Mouse (Mus musculus): ENCODE data around the gene Moap1.

Moap1 gene

GRCm38 (mm10) chr12:102743589-102744574, at the start of gene Moap1, which contains the start of gene Tmem251:
Gene Moap1, minus strand, starts transcription at chr12:102743661.
Gene Tmem251, plus strand, starts transcription at chr12:102743762.
- peak; percentile 91 to 93 for DNase-seq

DNA sequence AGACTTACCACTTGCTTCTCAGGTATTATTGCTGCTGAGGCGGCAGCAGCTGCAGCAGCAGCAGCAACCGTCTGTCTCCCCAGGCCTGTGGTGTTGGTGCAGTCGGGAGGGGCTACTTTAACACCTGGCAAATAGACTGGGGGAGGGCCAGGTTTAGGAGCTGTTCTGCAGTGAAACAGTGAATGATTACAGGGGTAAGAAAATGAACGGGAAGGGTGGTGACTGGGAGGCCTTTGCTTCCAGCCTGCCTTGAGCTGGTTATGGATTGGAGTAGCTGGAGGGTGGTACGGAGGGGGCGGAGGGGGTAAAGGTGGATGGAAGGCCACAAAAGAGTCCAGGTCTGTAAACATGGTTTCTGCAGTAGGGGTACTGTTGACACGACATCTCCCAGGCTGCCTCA, 44.5 kb upstream of the Moap1 start:
- DNase-seq: no peak

GRCm38 (mm10) chr12:102785593-102785985, 42.1 kb upstream of the Moap1 start:
- DNase-seq: peak in 1 of 2 experiments; percentile 18

DNA sequence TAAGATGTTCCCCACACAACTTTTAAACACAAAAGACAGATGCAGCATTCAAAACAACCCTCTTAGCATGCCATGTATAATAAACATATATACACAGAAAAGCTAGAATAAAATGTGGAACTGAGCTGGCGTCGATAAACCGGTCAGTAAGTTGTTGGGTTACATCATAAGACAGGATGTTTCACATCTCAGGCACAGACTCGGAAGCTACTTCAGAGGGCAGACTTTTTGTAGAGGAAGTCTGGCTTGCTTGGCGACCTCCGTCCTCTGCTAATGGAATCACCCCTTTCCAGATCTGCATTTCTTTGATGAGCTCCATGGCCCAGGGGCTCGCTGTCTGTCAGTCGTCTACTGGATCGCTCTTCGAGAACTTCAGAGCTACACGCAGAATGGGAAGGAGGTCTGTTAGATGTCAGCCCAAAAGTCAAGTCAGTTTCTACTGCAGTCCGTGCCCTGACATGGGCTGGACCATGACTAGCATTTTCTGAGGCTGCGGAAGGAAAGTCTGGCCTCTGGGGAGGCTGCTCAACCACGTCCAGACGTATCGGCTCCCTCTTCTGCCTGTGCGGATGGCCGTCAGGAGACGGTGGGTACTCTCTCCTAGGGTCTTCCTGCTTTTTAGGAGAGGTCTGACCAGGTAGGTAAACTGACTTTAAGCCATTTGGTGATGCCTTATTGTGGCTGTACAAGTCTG, 41.6 kb upstream of the Moap1 start:
- no peak for DNase-seq

DNA sequence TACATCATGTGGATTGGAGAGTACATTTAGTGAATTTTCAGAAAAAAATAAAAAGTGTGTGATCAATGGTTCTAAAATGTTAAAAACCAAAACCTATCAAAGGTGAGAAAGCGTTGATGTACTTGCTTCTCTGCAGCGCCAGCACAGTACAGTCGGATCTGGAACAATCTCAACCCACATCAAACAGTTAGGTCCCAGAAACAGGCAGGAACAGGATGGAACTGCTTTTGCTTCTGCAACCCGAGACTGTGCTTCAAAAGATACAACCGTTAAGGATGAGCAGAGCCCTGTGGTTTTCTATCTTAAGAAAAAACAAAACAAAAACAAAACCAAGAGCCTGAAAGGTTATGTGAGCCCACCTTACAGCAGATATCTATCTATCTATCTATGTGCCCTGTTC, 39.4 kb upstream of the Moap1 start:
- DNase-seq: no peak

GRCm38 (mm10) chr12:102779452-102779851, 36.0 kb upstream of the Moap1 start:
- peak; percentile 24 to 40 for DNase-seq

- DNase-seq: peak; percentile 16 to 56
These were observed 34.7 kb upstream of the Moap1 start for GRCm38 (mm10) chr12:102778151-102778550.

DNA sequence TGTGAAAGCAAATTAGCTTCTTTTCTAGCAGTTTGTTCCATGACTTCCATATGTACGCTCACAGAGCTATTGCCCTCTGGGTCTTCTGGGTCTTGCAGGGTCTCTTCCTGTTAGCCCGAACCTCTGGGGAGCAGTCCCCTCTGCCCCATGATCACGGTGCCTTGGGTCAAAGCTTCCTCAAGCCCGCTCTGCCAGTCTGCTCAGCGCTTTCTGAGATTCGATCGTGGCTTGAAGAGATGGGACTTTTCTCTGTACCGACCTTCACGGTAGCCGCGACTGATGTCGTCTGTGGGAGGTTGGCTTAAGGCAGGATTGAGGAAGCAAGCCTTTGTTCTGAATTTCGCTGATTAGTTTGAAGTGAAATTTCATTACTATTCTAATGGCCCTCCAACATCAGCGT, 32.6 kb upstream of the Moap1 start:
- DNase-seq: no peak

GRCm38 (mm10) chr12:102772676-102773075, 29.2 kb upstream of the Moap1 start:
- DNase-seq: no peak

- no peak for DNase-seq
These were observed 28.1 kb upstream of the Moap1 start for GRCm38 (mm10) chr12:102771601-102772000.

DNA sequence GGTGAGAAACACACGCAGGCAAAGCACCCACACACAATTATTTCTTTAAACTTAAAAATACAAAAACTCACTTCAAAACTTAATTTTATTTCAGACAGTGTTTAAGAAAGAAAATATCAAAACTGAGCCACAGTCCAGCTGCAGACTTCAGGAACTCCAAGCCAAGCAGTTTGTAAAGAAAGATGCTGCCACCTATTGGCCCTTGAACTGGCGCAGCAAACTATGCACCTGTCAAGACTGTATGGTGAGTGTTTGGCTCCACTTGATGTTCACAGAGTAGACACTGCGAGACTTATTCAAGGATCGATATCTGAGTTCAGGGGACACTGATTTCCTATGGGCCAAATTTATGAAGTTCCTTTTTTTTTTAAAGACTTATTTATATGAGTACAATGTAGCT, 25.5 kb upstream of the Moap1 start:
- DNase-seq: no peak

GRCm38 (mm10) chr12:102763696-102764095, 20.2 kb upstream of the Moap1 start:
- DNase-seq: no peak

GRCm38 (mm10) chr12:102761668-102762067, 18.2 kb upstream of the Moap1 start:
- DNase-seq: no peak

GRCm38 (mm10) chr12:102758936-102759335, 15.5 kb upstream of the Moap1 start:
- DNase-seq: no peak

DNA sequence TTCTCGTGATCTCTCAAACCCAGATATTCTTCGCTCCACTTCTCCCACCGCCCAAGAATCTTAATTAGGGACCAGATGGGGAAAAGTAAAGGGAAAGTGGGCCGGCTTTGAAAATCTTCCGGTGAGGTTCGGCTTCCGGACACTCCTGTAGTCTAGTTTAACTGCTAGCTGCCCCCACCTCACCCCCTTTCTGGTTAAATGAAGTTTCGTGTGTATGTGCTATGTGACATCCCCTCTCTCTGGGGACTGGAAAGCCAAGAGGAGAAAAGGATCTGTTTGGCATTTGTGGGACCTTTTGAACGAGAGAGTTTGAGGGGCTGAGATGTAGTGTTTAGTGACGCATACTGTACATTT, 14.9 kb upstream of the Moap1 start, which contains the start of gene Gm20604:
Gene Gm20604 (minus strand): TSS at position 270 of the 354 bp plus-strand sequence.
- DNase-seq: no peak

GRCm38 (mm10) chr12:102757689-102758402, 14.4 kb upstream of the Moap1 start, which contains the start of the genes Gm28051, Gon7 and Ubr7:
Gene Gm28051, minus strand, starts transcription at chr12:102757765.
Gene Gon7, minus strand, starts transcription at chr12:102757803.
Gene Ubr7, plus strand, starts transcription at chr12:102757967.
- peak; percentile 97 for DNase-seq

GRCm38 (mm10) chr12:102757055-102757688, 13.7 kb upstream of the Moap1 start:
- no peak for DNase-seq

DNA sequence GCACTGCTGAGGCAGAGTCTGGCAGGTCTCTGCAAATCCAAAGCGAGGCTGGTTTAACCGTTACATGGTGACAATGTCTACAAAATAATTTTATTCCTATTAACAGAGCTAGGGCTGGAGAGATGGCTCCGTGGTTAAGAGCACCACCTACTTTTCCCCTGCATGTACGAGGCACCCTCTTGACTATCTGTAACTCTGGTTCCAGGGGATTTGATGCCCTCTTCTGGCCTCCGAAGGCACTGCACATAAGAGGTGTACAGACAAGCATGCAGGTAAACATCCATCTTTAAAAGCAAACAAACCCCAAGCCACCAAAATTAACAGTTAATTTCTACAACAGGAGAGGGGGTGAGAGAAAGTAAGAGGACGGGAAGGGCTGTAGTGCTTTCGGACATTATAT, 12.8 kb upstream of the Moap1 start:
- DNase-seq: peak; percentile 42 to 69

GRCm38 (mm10) chr12:102748256-102748655, 4.8 kb upstream of the Moap1 start:
- no peak for DNase-seq

DNA sequence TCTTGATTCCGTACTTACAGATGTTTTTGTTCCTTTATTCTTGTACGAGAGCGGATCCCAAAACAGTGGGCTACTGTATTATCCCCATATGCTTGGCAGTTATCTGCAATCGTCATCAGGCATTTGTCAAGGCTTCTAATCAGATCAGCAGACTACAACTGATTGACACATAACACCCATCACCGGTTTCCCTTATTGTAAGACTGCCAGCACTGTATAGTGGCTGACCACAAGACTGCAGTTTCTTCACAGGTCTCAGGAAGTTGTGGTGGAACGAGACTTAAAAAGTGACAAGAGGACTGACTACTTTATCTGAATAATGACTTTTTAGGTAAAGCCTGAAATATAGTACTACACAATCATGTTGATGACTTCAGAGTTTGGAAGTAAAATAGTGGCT, 1.4 kb upstream of the Moap1 start:
- DNase-seq: no peak

DNA sequence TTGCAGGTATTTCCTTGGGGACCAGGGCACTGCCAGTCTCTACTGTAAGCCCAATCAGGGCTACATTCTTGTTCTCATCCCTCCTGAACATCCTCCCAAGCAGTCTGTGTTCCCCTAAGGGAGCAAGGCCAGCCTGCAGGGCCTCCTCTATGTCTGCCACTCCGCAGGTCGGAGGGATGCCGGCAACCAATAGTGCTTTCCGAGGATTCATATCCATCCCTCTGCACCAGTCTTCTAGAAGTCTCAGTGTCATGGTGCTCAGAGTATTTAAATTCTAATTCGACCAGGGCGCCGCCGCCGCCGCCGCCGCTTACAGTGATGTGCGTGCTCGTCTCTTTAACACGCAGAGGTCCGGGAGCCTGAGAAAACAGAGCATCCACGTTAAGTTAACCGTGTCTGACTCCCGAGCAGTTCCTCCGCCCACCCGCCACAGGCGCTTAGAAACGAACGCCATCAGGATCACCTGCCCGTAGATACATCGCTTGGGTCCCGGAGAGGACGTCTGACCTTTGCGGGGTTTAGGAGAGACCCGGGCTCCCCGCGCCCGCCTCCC, 349 bp downstream of the Moap1 start:
- DNase-seq: peak in 1 of 2 experiments; percentile 49

- DNase-seq: no peak
These were observed 1.4 kb downstream of the Moap1 start for GRCm38 (mm10) chr12:102742056-102742455.
